Mouse (Mus musculus): ENCODE measurements at regions not wholly inside any gene's neighbourhood (a gene's known extent, or its start where the extent isn't known, plus 50 kb on each side); places are given as distances from the start of the nearest gene placed in this dataset.

- H3K4me1 ChIP-seq (ENCODE audit: control insufficient read depth): no peaks in the 10 kb centered on the region
- H3K9me3 ChIP-seq (ENCODE audit: control insufficient read depth, low read length): no peaks in the 10 kb centered on the region
- no peaks in the 10 kb centered on the region for H3K27me3 ChIP-seq (ENCODE audit: control insufficient read depth)
- no peaks in the 10 kb centered on the region for H3K36me3 ChIP-seq (ENCODE audit: control insufficient read depth)
- TF ChIP-seq TAL1 (IDR thresholded peaks at IDR 0.05; ENCODE audit: low read length) (no peak), GATA1 (IDR thresholded peaks at IDR 0.05; ENCODE audit: low read length) (no peak)
- no peak overlapping the region for H3K4me3 ChIP-seq (replicated peaks)
These were observed 1009.5 kb downstream of the Robo1 start for GRCm38 (mm10) chr16:73317644-73318043.

GRCm38 (mm10) chr16:73310096-73310495 is 1002.0 kb downstream of the Robo1 start:
- H3K27me3 ChIP-seq (ENCODE audit: control insufficient read depth): no peaks in the 10 kb centered on the region

DNA sequence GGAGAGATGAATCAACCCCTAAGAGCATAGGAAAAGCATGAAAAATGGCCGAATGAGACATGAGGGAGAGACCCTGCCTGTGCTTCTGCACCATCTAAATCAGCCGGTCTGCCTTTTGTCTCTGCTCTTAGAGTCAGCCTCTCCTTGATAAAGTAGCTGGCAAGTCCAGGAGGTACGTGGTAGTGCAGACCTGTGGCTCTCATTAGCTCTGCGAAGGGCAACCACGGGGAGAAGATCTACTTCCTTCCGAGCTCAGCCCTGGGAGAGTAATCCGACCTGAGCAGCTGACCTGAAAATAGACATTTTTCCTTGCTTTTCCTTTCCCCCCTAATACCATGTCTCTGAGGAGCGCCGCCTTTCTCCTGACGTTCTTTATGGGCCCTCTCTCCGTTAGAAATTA is 971.8 kb downstream of the Robo1 start:
- TF ChIP-seq GATA1 (IDR thresholded peaks at IDR 0.05; ENCODE audit: low read length) (no peak), TAL1 (IDR thresholded peaks at IDR 0.05; ENCODE audit: low read length) (no peak)
- H3K27me3 ChIP-seq (ENCODE audit: control insufficient read depth): no peaks in the 10 kb centered on the region
- no peaks in the 10 kb centered on the region for H3K4me1 ChIP-seq (ENCODE audit: control insufficient read depth)

More at GRCm38 (mm10) chr16:73310096-73310495, 1002.0 kb downstream of the Robo1 start:
- Histone ChIP-seq H3K36me3 (ENCODE audit: control insufficient read depth) (no peaks in the 10 kb centered on the region), H3K4me3 (replicated peaks) (no peak overlapping the region), H3K4me1 (ENCODE audit: control insufficient read depth) (no peaks in the 10 kb centered on the region), H3K9me3 (ENCODE audit: control insufficient read depth, low read length) (no peaks in the 10 kb centered on the region)
- no peak for TF ChIP-seq GATA1 (IDR thresholded peaks at IDR 0.05; ENCODE audit: low read length)
- no peak for TF ChIP-seq TAL1 (IDR thresholded peaks at IDR 0.05; ENCODE audit: low read length)

GRCm38 (mm10) chr16:73259691-73260090 is 951.6 kb downstream of the Robo1 start:
- Histone ChIP-seq H3K4me3 (replicated peaks) (no peak overlapping the region), H3K4me1 (ENCODE audit: control insufficient read depth) (no peaks in the 10 kb centered on the region), H3K9me3 (ENCODE audit: control insufficient read depth, low read length) (no peaks in the 10 kb centered on the region), H3K27me3 (ENCODE audit: control insufficient read depth) (no peaks in the 10 kb centered on the region), H3K36me3 (ENCODE audit: control insufficient read depth) (no peaks in the 10 kb centered on the region)
- TF ChIP-seq TAL1 (IDR thresholded peaks at IDR 0.05; ENCODE audit: low read length) (no peak), GATA1 (IDR thresholded peaks at IDR 0.05; ENCODE audit: low read length) (no peak)

More for the DNA sequence above, 971.8 kb downstream of the Robo1 start:
- Histone ChIP-seq H3K36me3 (ENCODE audit: control insufficient read depth) (no peaks in the 10 kb centered on the region), H3K4me3 (replicated peaks) (no peak overlapping the region), H3K9me3 (ENCODE audit: control insufficient read depth, low read length) (peaks cover 16% of the 10 kb centered on the region)

DNA sequence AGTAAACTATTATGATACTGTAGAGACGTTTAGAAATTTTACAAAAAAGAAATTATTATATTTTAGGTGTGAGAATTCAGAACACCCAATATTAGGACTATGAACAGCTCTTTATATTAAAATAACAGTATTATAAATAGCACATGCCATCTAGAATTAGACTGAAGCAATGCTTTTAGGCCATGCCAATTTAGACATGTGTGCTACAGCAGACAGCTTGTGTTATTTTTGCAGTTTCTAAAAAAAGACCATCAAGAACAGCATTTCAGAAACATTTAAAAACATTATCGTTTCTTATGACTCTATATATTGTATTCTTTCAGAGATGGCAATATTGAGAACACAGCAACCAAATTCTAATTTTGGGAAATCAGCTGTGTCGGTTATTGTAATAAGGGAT is 951.2 kb downstream of the Robo1 start:
- Histone ChIP-seq H3K4me1 (ENCODE audit: control insufficient read depth) (no peaks in the 10 kb centered on the region), H3K4me3 (replicated peaks) (no peak overlapping the region), H3K27me3 (ENCODE audit: control insufficient read depth) (no peaks in the 10 kb centered on the region), H3K9me3 (ENCODE audit: control insufficient read depth, low read length) (no peaks in the 10 kb centered on the region), H3K36me3 (ENCODE audit: control insufficient read depth) (no peaks in the 10 kb centered on the region)
- TF ChIP-seq TAL1 (IDR thresholded peaks at IDR 0.05; ENCODE audit: low read length) (no peak), GATA1 (IDR thresholded peaks at IDR 0.05; ENCODE audit: low read length) (no peak)

DNA sequence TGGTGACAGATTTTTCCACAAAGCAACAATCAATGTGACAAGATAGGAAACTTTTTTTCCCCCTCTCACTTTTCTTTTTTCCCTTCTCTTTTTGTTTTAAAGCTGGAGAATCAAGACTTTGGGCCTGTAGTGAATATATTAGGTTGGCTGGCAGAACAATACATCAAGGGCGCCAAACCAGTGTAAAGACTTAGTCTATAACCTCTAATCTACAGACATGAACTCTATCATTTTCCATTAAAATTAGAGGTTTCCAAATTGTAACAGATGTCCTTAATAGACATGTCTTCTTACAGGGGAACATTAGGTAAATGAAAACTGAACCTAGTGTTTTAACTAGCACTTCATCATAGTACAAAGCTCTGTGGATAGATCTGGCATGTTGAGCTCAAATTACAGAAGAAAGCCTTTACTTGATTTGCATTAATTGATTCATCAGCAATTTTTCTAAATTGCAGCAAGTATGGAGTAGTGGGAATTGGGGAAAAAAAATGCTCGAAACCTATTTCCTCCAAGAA is 937.0 kb downstream of the Robo1 start:
- Histone ChIP-seq H3K9me3 (ENCODE audit: control insufficient read depth, low read length) (no peaks in the 10 kb centered on the region; the same call in 1 of the 2 replicates), H3K4me1 (ENCODE audit: control insufficient read depth) (no peaks in the 10 kb centered on the region), H3K36me3 (ENCODE audit: control insufficient read depth) (no peaks in the 10 kb centered on the region), H3K4me3 (replicated peaks) (no peak overlapping the region), H3K27me3 (ENCODE audit: control insufficient read depth) (no peaks in the 10 kb centered on the region)
- no peak for TF ChIP-seq TAL1 (IDR thresholded peaks at IDR 0.05; ENCODE audit: low read length)
- no peak for TF ChIP-seq GATA1 (IDR thresholded peaks at IDR 0.05; ENCODE audit: low read length)

- H3K4me3 ChIP-seq (replicated peaks): no peak overlapping the region
- H3K9me3 ChIP-seq (ENCODE audit: control insufficient read depth, low read length): peaks cover 18% of the 10 kb centered on the region
- H3K27me3 ChIP-seq (ENCODE audit: control insufficient read depth): no peaks in the 10 kb centered on the region
- TF ChIP-seq TAL1 (IDR thresholded peaks at IDR 0.05; ENCODE audit: low read length) (no peak), GATA1 (IDR thresholded peaks at IDR 0.05; ENCODE audit: low read length) (no peak)
- no peaks in the 10 kb centered on the region for H3K4me1 ChIP-seq (ENCODE audit: control insufficient read depth)
- no peaks in the 10 kb centered on the region for H3K36me3 ChIP-seq (ENCODE audit: control insufficient read depth)
These were observed 922.5 kb downstream of the Robo1 start for GRCm38 (mm10) chr16:73230599-73230998.

DNA sequence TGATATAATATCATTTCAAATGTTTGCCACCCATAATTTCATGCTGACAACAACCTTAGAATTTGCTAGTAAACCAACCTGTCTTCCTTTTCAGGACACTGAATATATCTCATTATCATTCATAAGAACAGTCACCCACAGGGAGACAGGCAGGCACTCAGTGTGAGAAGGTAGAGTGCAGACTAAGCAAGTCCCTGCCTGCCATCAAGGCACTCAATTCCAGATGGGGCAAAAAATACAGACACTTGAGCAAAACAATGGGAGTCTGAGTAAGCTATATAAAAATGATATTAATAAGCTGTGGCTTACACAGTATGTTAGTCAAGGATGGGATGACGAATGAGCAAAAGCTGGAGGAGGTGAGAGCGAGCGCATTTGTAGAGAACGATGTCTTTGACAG is 909.4 kb downstream of the Robo1 start:
- H3K4me1 ChIP-seq (ENCODE audit: control insufficient read depth): no peaks in the 10 kb centered on the region
- TF ChIP-seq TAL1 (IDR thresholded peaks at IDR 0.05; ENCODE audit: low read length) (no peak), GATA1 (IDR thresholded peaks at IDR 0.05; ENCODE audit: low read length) (no peak)
- H3K36me3 ChIP-seq (ENCODE audit: control insufficient read depth): no peaks in the 10 kb centered on the region
- peaks cover 3% of the 10 kb centered on the region; the same call in 1 of the 2 replicates for H3K9me3 ChIP-seq (ENCODE audit: control insufficient read depth, low read length)
- no peak overlapping the region for H3K4me3 ChIP-seq (replicated peaks)
- no peaks in the 10 kb centered on the region for H3K27me3 ChIP-seq (ENCODE audit: control insufficient read depth)

- TF ChIP-seq TAL1 (IDR thresholded peaks at IDR 0.05; ENCODE audit: low read length) (no peak), GATA1 (IDR thresholded peaks at IDR 0.05; ENCODE audit: low read length) (no peak)
- H3K27me3 ChIP-seq (ENCODE audit: control insufficient read depth): no peaks in the 10 kb centered on the region
- no peaks in the 10 kb centered on the region for H3K36me3 ChIP-seq (ENCODE audit: control insufficient read depth)
- H3K9me3 ChIP-seq (ENCODE audit: control insufficient read depth, low read length): peaks cover 2% of the 10 kb centered on the region; the same call in 1 of the 2 replicates
- H3K4me1 ChIP-seq (ENCODE audit: control insufficient read depth): no peaks in the 10 kb centered on the region
- H3K4me3 ChIP-seq (replicated peaks): no peak overlapping the region
These were observed 895.4 kb downstream of the Robo1 start for GRCm38 (mm10) chr16:73203542-73203941.

DNA sequence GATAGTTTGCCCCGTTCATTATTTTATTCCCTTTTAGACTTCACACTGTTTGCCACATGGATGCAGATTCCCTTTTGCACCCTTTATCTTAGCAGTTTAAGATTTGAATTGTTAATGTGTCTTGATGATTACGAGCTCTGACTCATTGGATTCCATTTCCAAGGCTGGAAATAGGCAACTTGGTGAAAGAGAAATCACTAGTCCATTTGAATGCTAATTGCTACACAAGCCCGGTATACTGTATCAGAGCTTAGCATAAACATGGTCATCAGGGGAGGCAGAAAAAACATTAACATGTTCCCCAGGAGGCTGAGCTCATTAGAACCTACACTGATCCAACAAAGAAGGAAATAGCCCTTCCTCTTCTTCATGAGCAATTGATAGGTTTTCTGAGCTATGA is 892.9 kb downstream of the Robo1 start:
- Histone ChIP-seq H3K4me3 (replicated peaks) (no peak overlapping the region), H3K27me3 (ENCODE audit: control insufficient read depth) (no peaks in the 10 kb centered on the region), H3K4me1 (ENCODE audit: control insufficient read depth) (no peaks in the 10 kb centered on the region), H3K9me3 (ENCODE audit: control insufficient read depth, low read length) (peaks cover 2% of the 10 kb centered on the region; the same call in 1 of the 2 replicates), H3K36me3 (ENCODE audit: control insufficient read depth) (no peaks in the 10 kb centered on the region)
- no peak for TF ChIP-seq GATA1 (IDR thresholded peaks at IDR 0.05; ENCODE audit: low read length)
- no peak for TF ChIP-seq TAL1 (IDR thresholded peaks at IDR 0.05; ENCODE audit: low read length)
